15 mouse cellular contexts compared by ENCODE assay signal in the genomic region with DNA sequence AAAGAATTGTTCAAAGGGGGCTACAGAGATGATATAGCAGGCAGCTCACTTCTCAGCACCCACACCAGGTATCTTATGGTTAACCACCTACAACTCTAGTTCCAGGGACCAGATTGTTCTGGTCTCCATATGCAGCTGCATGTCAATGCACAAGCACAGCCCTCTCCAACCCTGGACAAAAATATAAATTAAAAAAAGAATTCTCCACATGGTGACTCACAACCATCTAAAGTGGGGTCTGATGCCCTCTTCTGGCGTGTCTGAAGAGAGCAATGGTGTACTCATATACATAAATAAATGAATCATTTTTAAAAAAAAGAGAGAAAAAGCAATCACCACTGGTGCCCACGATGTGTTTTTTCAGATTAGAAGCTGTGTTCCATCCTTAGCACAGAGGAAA. TPM values are rescaled to one million over a fixed set of nuclear protein-coding genes. Genes with fewer than 3 reads are reported as not detected.
DNase-seq lines count a peak whose midpoint lies in the region; TF ChIP-seq lines count a peak whose summit lies in the region.
"Had no signal": no experiment of that assay in that cellular context is flagged by ENCODE, and none has a peak within 500 bp of the region (broad histone marks: within the 10 kb centered on the region; RNA-seq: fewer than 3 reads in every experiment).

No protein-coding gene starts in this region.

- intact Hi-C loops in gastrocnemius, adult 2 months (cut with DNase I): no loop called here
- intact Hi-C loops in left cerebral cortex, postnatal 36 days (cut with DNase I): no loop called here

- no peak for DNase-seq in gastrocnemius, adult 2 months
- no peak for DNase-seq in gastrocnemius, postnatal 4 days (ENCODE audit: low spot score in 2 of 2)
- DNase-seq in left cerebral cortex, adult 18-20 months (ENCODE audit: low spot score in 2 of 2): peak; percentile 7 to 17
- no peak for DNase-seq in left cerebral cortex, postnatal 36 days (ENCODE audit: low spot score in 2 of 2)
- DNase-seq in right cerebral cortex, postnatal 14 days: peak; percentile 14
- no peak for DNase-seq in right cerebral cortex, postnatal 10 days (ENCODE audit: low spot score in 2 of 2)
- no peak for DNase-seq in adrenal gland, postnatal 36 days
- no peak for DNase-seq in thymus, postnatal 0 days (ENCODE audit: low spot score)
- DNase-seq: cerebellum, adult 11 months; cerebellum, postnatal 25 days; kidney, adult 8-10 months; thymus, adult 18-20 months had no signal

- TF ChIP-seq CTCF in gastrocnemius, adult 2 months (IDR thresholded peaks at IDR 0.05): peak; percentile 29; the same call in 1 of the 2 replicates

- no peak overlapping the region for H3K4me3 ChIP-seq in gastrocnemius, adult 2 months
- H3K4me3 ChIP-seq: forebrain, embryonic 15.5 days; heart, embryonic 15.5 days; neural tube, embryonic 15.5 days had no signal

- no peak overlapping the region for H3K27ac ChIP-seq in gastrocnemius, adult 2 months
- H3K27ac ChIP-seq: forebrain, embryonic 15.5 days; heart, embryonic 15.5 days; neural tube, embryonic 15.5 days had no signal

RNA-seq across cellular contexts. Expression of a gene that starts 15.0 kb away (rescaled TPM):
- total RNA-seq in gastrocnemius, adult 2 months (2021): under 1 TPM; 0.73 to 0.82 TPM
- total RNA-seq in gastrocnemius, postnatal 4 days (2021): 1 to 10 TPM; 3.2 to 3.9 TPM
- 1 to 10 TPM in 1 of 2 experiments, under 1 TPM in 1; 0.61 to 2.5 TPM for total RNA-seq in left cerebral cortex, adult 18-20 months (2021)
- 1 to 10 TPM; 2.6 to 3.1 TPM for total RNA-seq in left cerebral cortex, postnatal 36 days (2021)
- total RNA-seq in adrenal gland, postnatal 36 days (2021): 1 to 10 TPM; 1.3 to 2.1 TPM
- polyA plus RNA-seq in thymus, postnatal 0 days (2015; fragmentation: Nextera tagmentation; extraction: Ambion mirVana): 0.91 and 2.8 TPM in 2 replicates

RNA-seq across cellular contexts. Expression of a gene that starts 30.4 kb away (rescaled TPM):
- total RNA-seq in gastrocnemius, adult 2 months (2021): 10 to 100 TPM; 11.0 to 12.1 TPM
- 10 to 100 TPM; 30.4 to 36.2 TPM for total RNA-seq in gastrocnemius, postnatal 4 days (2021)
- total RNA-seq in left cerebral cortex, adult 18-20 months (2021): 10 to 100 TPM; 29.2 to 33.0 TPM
- total RNA-seq in left cerebral cortex, postnatal 36 days (2021): 10 to 100 TPM; 28.5 to 37.2 TPM
- total RNA-seq in adrenal gland, postnatal 36 days (2021): 10 to 100 TPM; 36.8 to 42.1 TPM
- 66.3 and 75.3 TPM in 2 replicates for polyA plus RNA-seq in thymus, postnatal 0 days (2015; fragmentation: Nextera tagmentation; extraction: Ambion mirVana)

Comparison
In these comparisons a context has a peak if more than half of its experiments do, and no peak if none do; other contexts are left out.
1. DNase-seq: peak in left cerebral cortex, adult 18-20 months (2 of 2) and right cerebral cortex, postnatal 14 days (single experiment); none in gastrocnemius, adult 2 months (single experiment), gastrocnemius, postnatal 4 days (0 of 2), left cerebral cortex, postnatal 36 days (0 of 2), right cerebral cortex, postnatal 10 days (0 of 2), adrenal gland, postnatal 36 days (0 of 2) and thymus, postnatal 0 days (single experiment).